Mouse (Mus musculus): ENCODE measurements around the gene Eif3g. TPM values are rescaled to one million over a fixed set of nuclear protein-coding genes. Genes with fewer than 3 reads are reported as not detected.

Eif3g gene
- 100 to 1,000 TPM; 130 to 139 (median 136) TPM for total RNA-seq (2022)

GRCm38 (mm10) chr9:20898511-20899073, at the start of gene Eif3g:
Gene Eif3g (minus strand): TSS chr9:20898623.
- DNase-seq (ENCODE audit: low spot score in 2 of 2), result peak; percentile 64 to 76

GRCm38 (mm10) chr9:20946066-20946880, 47.9 kb upstream of the Eif3g start:
- DNase-seq (ENCODE audit: low spot score in 2 of 2), result no peak

GRCm38 (mm10) chr9:20944697-20945370, 46.4 kb upstream of the Eif3g start:
- no peak for DNase-seq (ENCODE audit: low spot score in 2 of 2)

- no peak for DNase-seq (ENCODE audit: low spot score in 2 of 2)
Measured at GRCm38 (mm10) chr9:20943911-20944310, 45.5 kb upstream of the Eif3g start.

GRCm38 (mm10) chr9:20943396-20943795, 45.0 kb upstream of the Eif3g start:
- no peak for DNase-seq (ENCODE audit: low spot score in 2 of 2)

GRCm38 (mm10) chr9:20923258-20923657, 24.8 kb upstream of the Eif3g start:
- no peak for DNase-seq (ENCODE audit: low spot score in 2 of 2)

GRCm38 (mm10) chr9:20916160-20916559, 17.7 kb upstream of the Eif3g start:
- DNase-seq (ENCODE audit: low spot score in 2 of 2), result no peak

- peak in 1 of 2 experiments; percentile 62 for DNase-seq (ENCODE audit: low spot score in 2 of 2)
Measured at GRCm38 (mm10) chr9:20909948-20910347, 11.5 kb upstream of the Eif3g start.

GRCm38 (mm10) chr9:20902174-20902491, 3.7 kb upstream of the Eif3g start:
- DNase-seq (ENCODE audit: low spot score in 2 of 2), result no peak

GRCm38 (mm10) chr9:20901466-20902173, 3.2 kb upstream of the Eif3g start:
- DNase-seq (ENCODE audit: low spot score in 2 of 2), result no peak

- DNase-seq (ENCODE audit: low spot score in 2 of 2), result no peak
Measured at GRCm38 (mm10) chr9:20897736-20898510, 500 bp downstream of the Eif3g start.

GRCm38 (mm10) chr9:20895382-20895781, 3.0 kb downstream of the Eif3g start:
- DNase-seq (ENCODE audit: low spot score in 2 of 2), result no peak

GRCm38 (mm10) chr9:20894629-20895028, 3.8 kb downstream of the Eif3g start:
- no peak for DNase-seq (ENCODE audit: low spot score in 2 of 2)

- no peak for DNase-seq (ENCODE audit: low spot score in 2 of 2)
Measured at GRCm38 (mm10) chr9:20893590-20894343, 4.7 kb downstream of the Eif3g start.

- DNase-seq (ENCODE audit: low spot score in 2 of 2), result no peak
Measured at GRCm38 (mm10) chr9:20893069-20893468, 5.4 kb downstream of the Eif3g start.

- DNase-seq (ENCODE audit: low spot score in 2 of 2), result no peak
Measured at GRCm38 (mm10) chr9:20892104-20892653, 6.2 kb downstream of the Eif3g start.

GRCm38 (mm10) chr9:20891339-20892103, 6.9 kb downstream of the Eif3g start:
- no peak for DNase-seq (ENCODE audit: low spot score in 2 of 2)

- DNase-seq (ENCODE audit: low spot score in 2 of 2), result no peak
Measured at GRCm38 (mm10) chr9:20890411-20890810, 8.0 kb downstream of the Eif3g start.

Measured in left cerebral cortex, adult 8-10 months (tissue).